Mouse (Mus musculus) forebrain, embryonic 16.5 days (tissue): ENCODE results near the gene Med1. TPM values are rescaled to one million over a fixed set of nuclear protein-coding genes. Genes with fewer than 3 reads are reported as not detected.
"Not testable (repeated sequence)": the region's sequence is repeated elsewhere in the genome, so short reads cannot be mapped to it uniquely, and the experiment has no call there.

ENCODE experiments used
- ATAC-seq: fragments of 200-750 bp; cut with Nextera tagmentation; 2 replicates; pipeline ENCODE4 v1.8.0; 2017; ENCODE audit warnings: mild to moderate bottlenecking, moderate library complexity
- H3K27ac ChIP-seq: fragments of 300-500 bp; sonication (generic); 2 replicates; pipeline ENCODE4 v1.5.1; 2014; ENCODE audit warnings: low read length, control low read depth
- H3K27me3 ChIP-seq: fragments of 300-500 bp; sonication (generic); replicated peaks from 2 replicates; pipeline ENCODE4 v1.6.1; 2014; ENCODE audit warnings: low read length; ENCODE audit not compliant: control insufficient read depth, insufficient read depth
- H3K36me3 ChIP-seq: fragments of 300-500 bp; sonication (generic); 2 replicates; pipeline ENCODE4 v1.6.1; 2014; ENCODE audit not compliant: control insufficient read depth, insufficient read depth
- H3K4me1 ChIP-seq: fragments of 300-500 bp; sonication (generic); replicated peaks from 2 replicates; pipeline ENCODE4 v1.6.1; 2014; ENCODE audit warnings: low read length; ENCODE audit not compliant: control insufficient read depth, insufficient read depth
- H3K4me2 ChIP-seq: fragments of 300-500 bp; sonication (generic); 2 replicates; pipeline ENCODE4 v1.6.1; 2014; ENCODE audit warnings: mild to moderate bottlenecking, low read length, control low read depth
- H3K4me3 ChIP-seq: fragments of 300-500 bp; sonication (generic); replicated peaks from 2 replicates; pipeline ENCODE4 v1.5.1; 2014; ENCODE audit warnings: mild to moderate bottlenecking, low read length, control low read depth
- H3K9ac ChIP-seq: fragments of 300-500 bp; sonication (generic); replicated peaks from 2 replicates; pipeline ENCODE4 v1.6.1; 2014; ENCODE audit warnings: low read depth, low read length, control low read depth
- H3K9me3 ChIP-seq: fragments of 300-500 bp; sonication (generic); 2 replicates; pipeline ENCODE4 v1.6.1; 2016; ENCODE audit warnings: low read length; ENCODE audit not compliant: control insufficient read depth
- WGBS: fragments of 180-500 bp; shearing (Covaris S2); extraction: QIAGEN DNeasy Blood & Tissue Kit; methylation state at CpG from one replicate; pipeline ENCODE4 v1.1.7; 2014; 5-methylcytosine and 5-hydroxymethylcytosine counted together
- polyA plus RNA-seq: library from polyadenylated mRNA; unstranded; fragments of >200 nt; fragmentation: Nextera tagmentation; extraction: Ambion mirVana; gene quantifications from 2 replicates; pipeline ENCODE4 v1.2.1, GENCODE M21; 2015

The Med1 gene
- polyA plus RNA-seq, 1 experiment from 2014 or later = 67.7 TPM

DNA sequence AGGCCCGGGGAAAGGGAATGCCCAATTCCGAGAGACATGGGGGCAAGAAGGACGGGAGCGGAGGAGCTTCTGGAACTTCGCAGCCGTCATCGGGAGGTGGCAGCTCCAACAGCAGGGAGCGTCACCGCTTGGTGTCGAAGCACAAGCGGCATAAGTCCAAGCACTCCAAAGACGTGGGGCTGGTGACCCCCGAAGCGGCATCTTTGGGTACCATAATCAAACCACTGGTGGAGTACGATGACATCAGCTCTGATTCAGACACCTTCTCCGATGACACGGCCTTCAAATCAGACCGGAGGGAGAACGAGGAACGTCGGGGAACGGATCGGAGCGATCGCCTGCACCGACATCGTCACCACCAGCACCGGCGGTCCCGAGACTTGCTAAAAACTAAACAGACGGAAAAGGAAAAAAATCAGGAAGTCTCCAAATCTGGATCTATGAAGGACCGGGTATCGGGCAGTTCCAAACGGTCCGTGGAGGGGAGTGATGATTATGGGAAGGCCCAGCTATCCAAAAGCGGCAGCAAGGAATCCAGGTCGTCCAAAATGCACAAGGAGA, 10.3 kb upstream of the Med1 start:
- Histone ChIP-seq H3K9ac (peak overlapping the region; percentile 98), H3K36me3 (no peaks in the 10 kb centered on the region), H3K27me3 (no peaks in the 10 kb centered on the region; the same call in 1 of the 2 replicates), H3K9me3 (no peaks in the 10 kb centered on the region), H3K4me3 (peak overlapping the region; percentile 97), H3K4me1 (peaks cover 23% of the 10 kb centered on the region), H3K27ac (peak overlapping the region; percentile 100), H3K4me2 (peak overlapping the region; percentile 100)
- ATAC-seq = peak; percentile 44
- WGBS = under 1% methylated on average over 37 of the region's 37 CpGs

- WGBS = under 1% methylated on average over 42 of the region's 63 CpGs
- no peaks in the 10 kb centered on the region; the same call in 1 of the 2 replicates for H3K27me3 ChIP-seq
- peak within 1 kb of the TSS; percentile 98 for H3K9ac ChIP-seq
- H3K4me2 ChIP-seq = peak within 1 kb of the TSS; percentile 100
- peak within 1 kb of the TSS; percentile 97 for H3K4me3 ChIP-seq
- H3K27ac ChIP-seq = peak within 1 kb of the TSS; percentile 100
- ATAC-seq = peak; percentile 93
- no peaks in the 10 kb centered on the region for H3K36me3 ChIP-seq
- peaks cover 19% of the 10 kb centered on the region for H3K4me1 ChIP-seq
- H3K9me3 ChIP-seq = no peaks in the 10 kb centered on the region
Measured at GRCm38 (mm10) chr11:98202641-98203350, 9.7 kb upstream of the Med1 start, which contains the start of gene Cdk12. Cdk12 (plus strand) TSS chr11:98203059.

GRCm38 (mm10) chr11:98201791-98202640, 8.9 kb upstream of the Med1 start:
- Histone ChIP-seq H3K27ac (peak overlapping the region; percentile 100), H3K36me3 (no peaks in the 10 kb centered on the region), H3K9me3 (no peaks in the 10 kb centered on the region), H3K4me3 (peak overlapping the region; percentile 97), H3K4me1 (peaks cover 16% of the 10 kb centered on the region), H3K9ac (peak overlapping the region; percentile 61), H3K4me2 (peak overlapping the region; percentile 67), H3K27me3 (no peaks in the 10 kb centered on the region; the same call in 1 of the 2 replicates)
- 2% methylated on average over 27 of the region's 27 CpGs for WGBS
- peak; percentile 1 for ATAC-seq

DNA sequence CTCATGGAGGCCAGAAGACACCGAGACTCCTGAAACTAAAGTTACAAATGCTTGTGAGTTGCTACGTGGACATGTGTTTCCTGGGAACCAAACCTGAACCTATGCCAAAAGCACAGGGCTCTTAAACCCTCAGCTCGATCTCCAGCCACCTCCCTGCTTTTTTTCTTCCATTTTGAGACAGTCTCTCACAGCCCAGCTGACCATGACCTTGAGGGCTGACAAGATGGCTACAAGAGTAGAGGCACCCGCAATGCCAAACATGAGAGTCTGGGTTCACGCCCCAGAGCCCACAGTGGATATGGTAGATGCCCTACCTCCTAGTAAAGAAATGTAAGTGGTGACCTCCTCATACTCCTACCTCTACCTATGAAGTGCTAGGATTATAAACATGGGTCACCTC, 2.3 kb downstream of the Med1 start:
- Histone ChIP-seq H3K27me3 (0 out of 2 replicates have a peak, but pooled peaks cover 4% of the 10 kb centered on the region), H3K9ac (no peak overlapping the region), H3K4me2 (no peak overlapping the region), H3K4me1 (peaks cover 17% of the 10 kb centered on the region), H3K36me3 (peaks cover 6% of the 10 kb centered on the region; the same call in 1 of the 2 replicates), H3K9me3 (no peaks in the 10 kb centered on the region), H3K4me3 (no peak overlapping the region), H3K27ac (no peak overlapping the region)
- 87% methylated on average over 5 of the region's 5 CpGs for WGBS
- no peak for ATAC-seq

DNA sequence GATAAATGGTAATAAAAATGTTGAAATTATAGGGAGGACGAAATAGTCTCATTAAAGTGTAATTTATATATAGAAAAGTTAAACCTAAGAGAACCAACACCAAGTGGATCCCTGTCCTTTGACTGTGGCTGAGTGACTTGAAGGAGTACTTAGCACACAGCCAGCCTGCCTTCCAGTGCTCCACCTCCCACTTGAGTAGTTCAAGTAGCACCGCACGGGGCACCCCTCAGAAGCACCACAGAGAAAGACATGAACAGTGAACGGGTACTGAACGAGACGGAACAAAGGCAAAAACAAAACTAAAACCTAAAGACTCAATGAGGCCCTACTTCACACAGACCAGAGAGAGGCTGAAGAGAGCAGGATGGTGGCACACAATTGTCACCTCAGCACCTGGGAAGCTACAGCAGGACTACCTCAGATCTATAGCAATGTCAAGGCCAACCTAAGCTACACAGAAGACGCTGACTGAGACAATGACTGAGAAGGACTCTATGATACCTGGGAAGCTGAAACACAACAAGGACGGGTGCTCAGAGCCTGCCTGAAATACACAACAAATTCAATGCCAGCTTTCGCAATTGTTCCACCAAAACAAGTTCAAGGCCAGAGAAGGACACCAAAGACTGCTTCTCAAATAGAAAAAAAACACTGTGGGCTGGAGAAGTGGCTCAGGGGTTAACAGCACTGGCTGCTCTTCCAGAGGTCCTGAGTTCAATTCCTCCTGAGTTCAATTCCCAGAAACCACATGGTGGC, 5.3 kb downstream of the Med1 start:
- H3K4me2 ChIP-seq = no peak overlapping the region
- H3K4me1 ChIP-seq = peaks cover 14% of the 10 kb centered on the region
- no peak for ATAC-seq
- H3K9me3 ChIP-seq = no peaks in the 10 kb centered on the region
- no peaks in the 10 kb centered on the region for H3K27me3 ChIP-seq
- H3K36me3 ChIP-seq = peaks cover 23% of the 10 kb centered on the region
- WGBS = 89% methylated on average over 9 of the region's 9 CpGs
- H3K27ac ChIP-seq = no peak overlapping the region
- no peak overlapping the region for H3K4me3 ChIP-seq
- H3K9ac ChIP-seq = no peak overlapping the region

GRCm38 (mm10) chr11:98182149-98182548, 10.9 kb downstream of the Med1 start:
- H3K36me3 ChIP-seq = peaks cover 29% of the 10 kb centered on the region
- H3K27ac ChIP-seq, H3K4me3 ChIP-seq, H3K9me3 ChIP-seq, ATAC-seq, H3K4me2 ChIP-seq, H3K27me3 ChIP-seq, H3K4me1 ChIP-seq, H3K9ac ChIP-seq: not testable (repeated sequence)
- 94% methylated on average over 3 of the region's 3 CpGs for WGBS

GRCm38 (mm10) chr11:98168400-98168799, 24.7 kb downstream of the Med1 start:
- peaks cover 36% of the 10 kb centered on the region for H3K36me3 ChIP-seq
- 91% methylated on average over 1 of the region's 1 CpGs for WGBS

GRCm38 (mm10) chr11:98155094-98155493, 38.0 kb downstream of the Med1 start:
- peaks cover 30% of the 10 kb centered on the region for H3K36me3 ChIP-seq
- no peak overlapping the region for H3K4me3 ChIP-seq
- no peak overlapping the region for H3K9ac ChIP-seq
- H3K27ac ChIP-seq = no peak overlapping the region
- WGBS = 87% methylated on average over 6 of the region's 6 CpGs
- no peaks in the 10 kb centered on the region; the same call in 1 of the 2 replicates for H3K4me1 ChIP-seq
- no peak overlapping the region for H3K4me2 ChIP-seq
- no peak for ATAC-seq
- H3K9me3 ChIP-seq = no peaks in the 10 kb centered on the region
- H3K27me3 ChIP-seq = no peaks in the 10 kb centered on the region

More at GRCm38 (mm10) chr11:98168400-98168799, 24.7 kb downstream of the Med1 start:
- no peaks in the 10 kb centered on the region for H3K9me3 ChIP-seq
- no peak for ATAC-seq
- no peak overlapping the region for H3K4me2 ChIP-seq
- no peaks in the 10 kb centered on the region for H3K4me1 ChIP-seq
- H3K4me3 ChIP-seq = no peak overlapping the region
- no peak overlapping the region for H3K9ac ChIP-seq
- H3K27me3 ChIP-seq = no peaks in the 10 kb centered on the region
- H3K27ac ChIP-seq = no peak overlapping the region
